Mouse (Mus musculus) lung, postnatal 25 days (tissue): Measurements from ENCODE around the gene Rps16.
A peak's percentile ranks its signal among the peaks of the same experiment; 100 is the strongest.
"Not testable (repeated sequence)": the region's sequence is repeated elsewhere in the genome, so short reads cannot be mapped to it uniquely, and the experiment has no call there.

Experiments
- DNase-seq: peaks from one replicate; pipeline ENCODE4 v3.0.0; 2022; ENCODE audit warnings: low spot score

Rps16 gene

DNA sequence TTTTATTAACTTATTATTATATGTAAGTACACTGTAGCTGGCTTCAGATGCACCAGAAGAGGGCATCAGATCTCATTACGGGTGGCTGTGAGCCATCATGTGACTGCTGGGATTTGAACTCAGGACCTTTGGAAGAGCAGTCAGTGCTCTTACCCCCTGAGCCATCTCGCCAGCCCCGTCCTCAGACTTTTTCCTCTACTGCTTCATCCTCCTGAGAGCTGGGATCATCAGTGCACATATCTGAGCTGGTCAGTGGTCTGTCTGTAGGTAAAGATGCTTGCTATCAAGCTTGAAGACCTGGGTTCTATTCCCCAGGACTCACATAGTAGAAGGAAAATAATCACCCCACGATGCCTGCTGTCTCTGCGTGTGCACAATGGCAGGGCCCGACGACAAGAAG lies 36.9 kb downstream of the Rps16 start:
- not testable (repeated sequence) for DNase-seq

DNA sequence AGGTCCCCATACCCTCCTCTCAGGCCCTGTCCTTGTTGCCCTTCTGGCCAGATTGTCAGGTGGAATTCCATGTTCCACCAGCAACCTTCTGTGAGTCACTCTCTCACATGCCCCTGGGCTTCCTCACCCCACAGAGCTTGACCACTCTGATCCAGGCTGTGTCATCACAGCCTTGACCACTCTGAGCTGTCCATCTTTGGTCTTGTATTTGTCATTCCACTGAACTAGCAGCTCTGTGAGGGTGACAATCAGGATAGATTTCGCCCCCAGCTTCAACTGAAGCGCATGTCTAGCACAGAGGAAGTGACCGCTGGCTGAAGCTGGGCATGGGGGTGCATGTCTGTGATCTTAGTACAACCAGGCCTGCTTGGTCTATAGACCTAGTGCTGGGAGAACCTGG lies 39.9 kb downstream of the Rps16 start:
- DNase-seq = no peak

DNA sequence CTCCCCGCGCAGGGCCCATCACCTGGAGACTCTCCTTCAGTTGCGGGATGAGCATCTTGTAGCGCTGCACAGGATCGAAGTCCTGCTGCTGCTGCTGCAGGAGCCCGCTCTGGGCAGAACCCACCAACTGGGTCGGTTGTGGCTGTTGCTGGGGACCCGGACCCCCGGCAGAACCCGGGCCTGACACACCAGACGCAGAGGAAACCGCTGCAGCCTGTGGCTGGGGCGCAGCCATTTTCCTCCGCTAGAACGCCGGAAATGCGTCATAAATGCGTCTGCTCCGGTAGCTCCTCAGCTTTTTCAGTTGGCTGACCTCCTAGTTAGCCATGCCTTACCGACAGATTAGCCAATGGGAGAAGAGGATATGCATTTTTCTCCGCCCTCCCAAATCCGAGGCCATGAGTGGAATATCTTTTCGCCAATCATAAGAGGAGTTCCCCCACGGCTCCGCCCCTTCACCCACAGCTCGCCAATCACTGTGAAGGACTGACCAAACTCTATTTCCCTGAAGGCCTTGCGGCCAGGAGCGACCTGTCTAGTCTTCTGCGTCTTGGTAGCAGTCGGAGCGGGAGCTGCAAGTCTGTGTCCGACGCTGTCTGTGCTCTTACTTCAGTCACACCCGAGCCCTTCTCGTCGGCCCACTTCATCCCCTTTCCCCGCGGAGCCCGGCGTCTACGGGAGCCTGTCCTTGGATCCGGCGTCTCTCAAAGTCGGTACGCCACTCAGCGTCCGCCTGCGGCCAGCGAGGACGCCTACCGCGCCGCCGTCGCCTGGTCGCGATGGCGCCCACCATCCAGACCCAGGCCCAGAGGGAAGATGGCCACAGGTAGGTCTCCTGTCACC lies 42.2 kb downstream of the Rps16 start, which contains the start of the genes Med29 and Paf1:
Gene Med29 (minus strand): TSS at position 280 of the 843 bp plus-strand sequence.
Gene Paf1 (plus strand): TSS at position 523 of the 843 bp plus-strand sequence.
- DNase-seq = peak; percentile 99

DNA sequence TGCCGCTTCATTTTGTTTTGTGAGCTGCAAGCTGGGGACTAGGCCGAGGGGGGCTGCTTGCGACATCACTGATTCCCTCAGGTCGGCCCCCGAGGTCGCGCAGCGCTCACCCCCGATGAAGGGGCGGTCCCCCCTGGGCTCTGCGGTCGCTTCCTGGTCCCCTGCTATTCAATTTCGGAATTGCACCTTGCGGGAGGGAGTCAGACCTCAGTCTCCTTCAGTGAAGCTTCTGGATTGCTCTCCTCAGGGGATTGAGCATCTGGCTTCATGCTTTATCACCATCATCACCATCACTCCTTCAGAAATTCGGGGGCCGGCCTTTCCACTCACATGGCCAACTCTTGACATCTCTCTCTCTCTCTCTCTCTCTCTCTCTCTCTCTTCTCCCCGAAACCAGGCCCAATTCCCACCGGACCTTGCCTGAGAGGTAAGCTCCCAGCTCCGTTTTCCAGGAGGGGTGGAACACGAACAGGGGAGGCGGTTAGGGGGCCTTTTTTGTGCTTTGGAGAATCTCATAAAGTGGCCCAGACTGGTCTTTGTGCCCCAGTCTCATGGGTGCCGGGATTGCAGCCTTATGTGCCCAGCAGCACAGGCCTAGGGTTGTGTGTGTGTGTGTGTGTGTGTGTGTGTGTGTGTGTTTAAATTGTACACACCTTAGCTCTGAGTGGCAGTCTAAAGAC lies 43.0 kb downstream of the Rps16 start:
- no peak for DNase-seq

DNA sequence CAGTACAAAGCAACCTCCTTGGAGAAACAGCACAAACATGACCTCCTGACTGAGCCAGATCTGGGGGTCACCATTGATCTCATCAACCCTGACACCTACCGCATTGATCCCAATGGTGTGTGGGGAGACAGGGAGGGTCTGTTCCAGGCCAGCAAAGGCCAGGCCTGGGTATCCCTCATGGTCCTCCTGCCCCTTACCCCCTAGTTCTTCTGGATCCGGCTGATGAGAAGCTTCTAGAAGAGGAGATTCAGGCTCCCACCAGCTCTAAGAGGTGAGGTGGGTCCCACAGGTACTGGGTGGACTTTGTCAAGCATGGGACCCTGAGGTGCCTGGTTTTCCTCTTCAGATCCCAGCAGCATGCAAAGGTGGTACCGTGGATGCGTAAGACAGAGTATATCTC lies 45.0 kb downstream of the Rps16 start:
- DNase-seq = no peak

DNA sequence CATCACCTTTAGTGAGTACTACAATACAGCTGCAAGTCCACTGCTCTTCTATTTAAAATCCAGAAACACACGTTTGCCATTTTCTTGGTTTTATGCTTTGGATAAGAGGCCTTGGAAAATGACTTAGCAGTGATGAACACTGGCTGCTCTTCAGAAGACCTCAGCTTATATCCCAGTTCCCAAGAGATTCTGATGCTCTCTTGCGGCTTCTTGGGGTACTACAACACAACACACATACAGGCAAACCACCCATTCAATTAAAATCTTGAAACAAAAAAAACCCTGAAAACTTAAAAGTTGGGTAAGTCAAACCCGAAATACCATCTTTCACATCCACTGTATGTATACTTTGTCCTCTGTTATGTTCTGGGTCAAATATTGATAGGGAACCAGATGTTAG lies 47.5 kb downstream of the Rps16 start:
- DNase-seq = no peak

- no peak for DNase-seq
Measured at GRCm38 (mm10) chr7:28398696-28399340, 48.4 kb downstream of the Rps16 start.

GRCm38 (mm10) chr7:28401030-28401429 lies 50.6 kb downstream of the Rps16 start:
- no peak for DNase-seq

DNA sequence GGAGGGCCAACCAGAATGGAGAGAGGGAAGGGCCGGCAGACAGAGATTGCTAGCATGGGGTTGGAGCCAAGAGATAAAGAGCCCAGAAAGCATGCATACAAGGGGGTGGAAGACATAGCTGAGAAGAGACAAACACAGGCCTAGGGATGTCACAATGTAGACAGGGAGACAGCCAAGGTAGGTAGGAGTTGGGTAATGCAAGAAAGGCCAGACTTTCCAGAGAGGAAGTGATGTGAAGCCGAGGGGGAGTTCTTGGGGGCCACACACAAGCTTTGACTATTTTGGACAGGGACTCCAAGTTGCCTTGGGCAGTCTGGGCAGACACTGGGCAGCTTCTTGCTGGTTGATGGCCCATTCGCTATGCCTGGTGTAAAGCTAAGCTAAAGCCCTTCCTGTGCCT lies 51.5 kb downstream of the Rps16 start:
- no peak for DNase-seq
